7 mouse cellular contexts compared by ENCODE assay signal in the genomic region with DNA sequence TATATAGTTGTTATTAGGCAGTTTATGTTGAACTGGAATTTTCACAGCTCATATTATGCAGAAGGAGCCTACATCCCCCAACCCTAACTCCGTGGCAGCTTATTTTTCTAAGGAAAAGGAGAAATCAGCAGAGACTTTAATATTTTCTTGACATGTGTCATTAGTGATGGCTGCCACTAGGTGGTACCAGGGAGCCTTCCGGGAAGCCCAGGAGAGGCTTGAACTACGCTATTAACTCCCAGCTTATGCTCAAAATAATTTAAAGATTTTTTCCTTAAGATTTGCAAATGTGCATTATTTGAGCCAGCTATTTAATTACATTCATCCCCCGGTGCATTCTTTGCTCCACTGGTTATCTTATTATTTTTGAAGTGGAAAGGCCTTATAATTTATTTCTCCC.
DNase-seq lines count a peak whose midpoint lies in the region; ATAC-seq and TF ChIP-seq lines count a peak whose summit lies in the region.

No protein-coding gene starts in this region.

- ATAC-seq in neural tube, embryonic 12.5 days (ENCODE audit: low FRiP score, low read depth) = peak; percentile 33; the same call in 1 of the 2 replicates

- no peaks in the 10 kb centered on the region for H3K36me3 ChIP-seq in E14TG2a.4 (ENCODE audit: insufficient read depth, low read length)
- no peaks in the 10 kb centered on the region for H3K36me3 ChIP-seq in neural tube, embryonic 12.5 days

- no peaks in the 10 kb centered on the region for H3K9me3 ChIP-seq in E14TG2a.4 (ENCODE audit: low read length)
- H3K9me3 ChIP-seq in neural tube, embryonic 12.5 days = no peaks in the 10 kb centered on the region

- H3K27ac ChIP-seq in neural tube, embryonic 12.5 days = no peak overlapping the region

- H3K4me3 ChIP-seq in E14TG2a.4 (replicated peaks; ENCODE audit: low read length) = no peak overlapping the region
- no peak overlapping the region for H3K4me3 ChIP-seq in neural tube, embryonic 12.5 days

- peak; percentile 68 for TF ChIP-seq CTCF in E14TG2a.4 (conservative IDR thresholded peaks at IDR 0.05; ENCODE audit: low read length)

- H3K9ac ChIP-seq in neural tube, embryonic 12.5 days = no peak overlapping the region

- no peak overlapping the region for H3K4me2 ChIP-seq in neural tube, embryonic 12.5 days (replicated peaks)

- H3K4me1 ChIP-seq in E14TG2a.4 (replicated peaks; ENCODE audit: low read depth, low read length) = no peaks in the 10 kb centered on the region
- no peaks in the 10 kb centered on the region for H3K4me1 ChIP-seq in neural tube, embryonic 12.5 days

- H3K27me3 ChIP-seq in E14TG2a.4 (ENCODE audit: insufficient read depth, low read length) = no peaks in the 10 kb centered on the region; the same call in 1 of the 2 replicates
- H3K27me3 ChIP-seq in neural tube, embryonic 12.5 days (replicated peaks) = no peaks in the 10 kb centered on the region

- peak; percentile 29 to 61 for DNase-seq in left cerebral cortex, adult 18-20 months (ENCODE audit: low spot score in 2 of 2)
- no peak for DNase-seq in left cerebral cortex, adult 8-10 months (ENCODE audit: low spot score in 2 of 2)
- DNase-seq in adipocyte (ENCODE audit: low spot score) = peak; percentile 59
- peak; percentile 62 for DNase-seq in embryo, embryonic 11 days
- peak; percentile 14 to 71 for DNase-seq in kidney, postnatal 36 days

- 18% methylated on average over 4 of the region's 4 CpGs for WGBS in neural tube, embryonic 12.5 days

Comparison
In these comparisons a context has a peak if more than half of its experiments do, and no peak if none do; other contexts are left out.
1. DNase-seq: peak in left cerebral cortex, adult 18-20 months (2 of 2), adipocyte (single experiment), embryo, embryonic 11 days (single experiment) and kidney, postnatal 36 days (2 of 2); none in left cerebral cortex, adult 8-10 months (0 of 2).